In the genomic region with DNA sequence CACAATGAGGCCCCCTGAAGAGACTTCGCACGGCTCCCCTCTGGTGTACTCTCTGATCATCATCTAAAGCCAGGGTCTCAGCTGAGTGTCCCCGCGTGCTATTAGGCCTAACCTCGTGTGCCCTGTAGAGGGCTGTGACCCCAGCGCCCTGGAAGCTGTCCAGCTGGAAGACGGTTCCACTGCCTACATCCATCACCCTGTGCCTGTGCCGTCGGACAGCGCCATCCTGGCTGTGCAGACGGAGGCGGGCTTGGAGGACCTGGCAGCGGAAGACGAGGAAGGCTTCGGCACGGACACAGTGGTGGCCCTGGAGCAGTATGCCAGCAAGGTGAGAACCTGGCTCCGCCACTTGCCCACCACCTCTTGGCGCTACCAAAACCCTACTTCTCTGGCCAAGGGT, we compare ENCODE assay signal across 23 mouse cellular contexts. TPM values are rescaled to one million over a fixed set of nuclear protein-coding genes. Genes with fewer than 3 reads are reported as not detected.
DNase-seq lines count a peak whose midpoint lies in the region; ATAC-seq lines count a peak whose summit lies in the region.
"Had no signal": no experiment of that assay in that cellular context is flagged by ENCODE, and none has a peak within 500 bp of the region (broad histone marks: within the 10 kb centered on the region; RNA-seq: fewer than 3 reads in every experiment).

No protein-coding gene starts in this region.

- ATAC-seq in kidney, embryonic 16.5 days (ENCODE audit: low FRiP score, low TSS enrichment): no peak
- ATAC-seq: forebrain, embryonic 13.5 days; intestine, postnatal 0 days; liver, postnatal 0 days had no signal

- H3K27ac ChIP-seq in kidney, embryonic 16.5 days (ENCODE audit: low read length): no peak overlapping the region
- H3K27ac ChIP-seq: embryonic facial prominence, embryonic 12.5 days; forebrain, embryonic 13.5 days; gastrocnemius, adult 2 months; heart, embryonic 10.5 days; layer of hippocampus, adult 2 months; macrophage; stomach, postnatal 0 days had no signal

- peaks cover 86% of the 10 kb centered on the region for H3K36me3 ChIP-seq in kidney, embryonic 16.5 days (ENCODE audit: insufficient read depth, low read length)

- no peaks in the 10 kb centered on the region for H3K27me3 ChIP-seq in kidney, embryonic 16.5 days (ENCODE audit: insufficient read depth, low read length)
- H3K27me3 ChIP-seq: embryonic facial prominence, embryonic 12.5 days; forebrain, embryonic 13.5 days had no signal

- no peak overlapping the region for H3K9ac ChIP-seq in kidney, embryonic 16.5 days (replicated peaks; ENCODE audit: low read length)
- H3K9ac ChIP-seq: embryonic facial prominence, embryonic 12.5 days; forebrain, embryonic 13.5 days; liver, postnatal 0 days had no signal

- H3K4me1 ChIP-seq in kidney, embryonic 16.5 days (ENCODE audit: insufficient read depth, low read length): peaks cover 7% of the 10 kb centered on the region; the same call in 1 of the 2 replicates
- H3K4me1 ChIP-seq: embryonic facial prominence, embryonic 12.5 days; forebrain, embryonic 13.5 days had no signal

- 57% methylated on average over 18 of the region's 18 CpGs for WGBS in kidney, embryonic 16.5 days

- H3K9me3 ChIP-seq in kidney, embryonic 16.5 days (ENCODE audit: low read length): no peaks in the 10 kb centered on the region
- H3K9me3 ChIP-seq: embryonic facial prominence, embryonic 12.5 days; forebrain, embryonic 13.5 days; heart, embryonic 10.5 days had no signal

- DNase-seq in adrenal gland, postnatal 14 days: peak; percentile 76
- DNase-seq in adrenal gland, postnatal 4 days (ENCODE audit: low spot score in 2 of 2): no peak
- DNase-seq in heart, adult 11 months: peak; percentile 91
- DNase-seq in heart, adult 8-10 months (ENCODE audit: low spot score): no peak
- DNase-seq in kidney, postnatal 10 days: peak; percentile 50
- DNase-seq in lung, postnatal 10 days: peak; percentile 39
- no peak for DNase-seq in lung, postnatal 25 days (ENCODE audit: low spot score)
- DNase-seq: cerebellum, adult 9-11 months; gastrocnemius, adult 2 months; heart, postnatal 4 days; liver, postnatal 0 days; right cerebral cortex, postnatal 14 days; thymus, adult 2 months; thymus, postnatal 4 days had no signal

- no peak overlapping the region for H3K4me2 ChIP-seq in kidney, embryonic 16.5 days (replicated peaks; ENCODE audit: low read depth, low read length)
- H3K4me2 ChIP-seq: embryonic facial prominence, embryonic 12.5 days; forebrain, embryonic 13.5 days; liver, embryonic 11.5 days had no signal

- no peak overlapping the region for H3K4me3 ChIP-seq in kidney, embryonic 16.5 days (ENCODE audit: low read length)
- H3K4me3 ChIP-seq: embryonic facial prominence, embryonic 12.5 days; forebrain, embryonic 13.5 days; gastrocnemius, adult 2 months; heart, embryonic 10.5 days; layer of hippocampus, adult 2 months had no signal

RNA-seq across cellular contexts. Expression of gene Def6, which starts 9.9 kb away (rescaled TPM):
- total RNA-seq in adrenal gland, postnatal 14 days (2021): 3.3 and 8.9 TPM in 2 replicates
- total RNA-seq in adrenal gland, postnatal 4 days (2021): 1 to 10 TPM; 4.3 to 6.7 TPM
- total RNA-seq in heart, adult 8-10 months (2022): 1 to 10 TPM; 2.5 to 4.0 (median 3.6) TPM
- polyA plus RNA-seq in kidney, embryonic 16.5 days (2015; fragmentation: Nextera tagmentation; extraction: Ambion mirVana): 7.2 and 7.4 TPM in 2 replicates

RNA-seq across cellular contexts. Expression of gene Zfp523, which starts 20.7 kb away (rescaled TPM):
- 36.8 and 43.4 TPM in 2 replicates for total RNA-seq in adrenal gland, postnatal 14 days (2021)
- 10 to 100 TPM; 54.7 to 56.9 TPM for total RNA-seq in adrenal gland, postnatal 4 days (2021)
- total RNA-seq in heart, adult 8-10 months (2022): 10 to 100 TPM; 12.2 to 18.5 (median 14.2) TPM
- polyA plus RNA-seq in kidney, embryonic 16.5 days (2015; fragmentation: Nextera tagmentation; extraction: Ambion mirVana): 38.2 and 40.4 TPM in 2 replicates

RNA-seq across cellular contexts. Expression of gene Ppard, which starts 34.9 kb away (rescaled TPM):
- 36.1 and 39.8 TPM in 2 replicates for total RNA-seq in adrenal gland, postnatal 14 days (2021)
- 10 to 100 TPM; 27.1 to 33.6 TPM for total RNA-seq in adrenal gland, postnatal 4 days (2021)
- total RNA-seq in heart, adult 8-10 months (2022): 10 to 100 TPM; 32.4 to 33.8 (median 33.1) TPM
- polyA plus RNA-seq in kidney, embryonic 16.5 days (2015; fragmentation: Nextera tagmentation; extraction: Ambion mirVana): 2.1 and 2.2 TPM in 2 replicates

RNA-seq across cellular contexts. Expression of gene Scube3, which starts 55.7 kb away (rescaled TPM):
- 10.9 and 11.9 TPM in 2 replicates for total RNA-seq in adrenal gland, postnatal 14 days (2021)
- total RNA-seq in adrenal gland, postnatal 4 days (2021): 10 to 100 TPM; 45.5 to 55.6 TPM
- total RNA-seq in heart, adult 8-10 months (2022): under 1 TPM; 0.28 to 0.80 (median 0.54) TPM
- polyA plus RNA-seq in kidney, embryonic 16.5 days (2015; fragmentation: Nextera tagmentation; extraction: Ambion mirVana): 18.6 and 19.9 TPM in 2 replicates

Comparison
In these comparisons a context has a peak if more than half of its experiments do, and no peak if none do; other contexts are left out.
1. DNase-seq: peak in adrenal gland, postnatal 14 days (single experiment), heart, adult 11 months (single experiment), kidney, postnatal 10 days (single experiment) and lung, postnatal 10 days (single experiment); none in adrenal gland, postnatal 4 days (0 of 2), heart, adult 8-10 months (single experiment) and lung, postnatal 25 days (single experiment).